Mouse (Mus musculus): ENCODE measurements at regions not wholly inside any gene's neighbourhood (a gene's known extent, or its start where the extent isn't known, plus 50 kb on each side); places are given as distances from the start of the nearest gene placed in this dataset.

GRCm38 (mm10) chr3:40070137-40070667 lies 460.9 kb upstream of the Intu start:
- no peak for DNase-seq (ENCODE audit: low spot score in 2 of 2)

GRCm38 (mm10) chr3:40076824-40077223 lies 454.3 kb upstream of the Intu start:
- DNase-seq (ENCODE audit: low spot score in 2 of 2), result no peak

GRCm38 (mm10) chr3:40085116-40085515 lies 446.0 kb upstream of the Intu start:
- no peak for DNase-seq (ENCODE audit: low spot score in 2 of 2)

GRCm38 (mm10) chr3:40091773-40092343 lies 439.2 kb upstream of the Intu start:
- DNase-seq (ENCODE audit: low spot score in 2 of 2), result no peak

- DNase-seq (ENCODE audit: low spot score in 2 of 2), result no peak
These were observed 438.2 kb upstream of the Intu start for GRCm38 (mm10) chr3:40092765-40093368.

- no peak for DNase-seq (ENCODE audit: low spot score in 2 of 2)
These were observed 437.0 kb upstream of the Intu start for GRCm38 (mm10) chr3:40094040-40094439.

- no peak for DNase-seq (ENCODE audit: low spot score in 2 of 2)
These were observed 436.4 kb upstream of the Intu start for GRCm38 (mm10) chr3:40094701-40095100.

- no peak for DNase-seq (ENCODE audit: low spot score in 2 of 2)
These were observed 428.4 kb upstream of the Intu start for GRCm38 (mm10) chr3:40102698-40103097.

GRCm38 (mm10) chr3:40114811-40115210 lies 416.3 kb upstream of the Intu start:
- DNase-seq (ENCODE audit: low spot score in 2 of 2), result no peak

- no peak for DNase-seq (ENCODE audit: low spot score in 2 of 2)
These were observed 412.5 kb upstream of the Intu start for GRCm38 (mm10) chr3:40118551-40118950.

- no peak for DNase-seq (ENCODE audit: low spot score in 2 of 2)
These were observed 411.6 kb upstream of the Intu start for GRCm38 (mm10) chr3:40119462-40119861.

- peak in 1 of 2 experiments; percentile 12 for DNase-seq (ENCODE audit: low spot score in 2 of 2)
These were observed 410.7 kb upstream of the Intu start for GRCm38 (mm10) chr3:40120298-40120875.

- DNase-seq (ENCODE audit: low spot score in 2 of 2), result no peak
These were observed 407.4 kb upstream of the Intu start for GRCm38 (mm10) chr3:40123558-40124236.

- no peak for DNase-seq (ENCODE audit: low spot score in 2 of 2)
These were observed 404.2 kb upstream of the Intu start for GRCm38 (mm10) chr3:40126903-40127302.

GRCm38 (mm10) chr3:40130858-40131584 lies 400.1 kb upstream of the Intu start:
- no peak for DNase-seq (ENCODE audit: low spot score in 2 of 2)

GRCm38 (mm10) chr3:40138671-40139070 lies 392.4 kb upstream of the Intu start:
- no peak for DNase-seq (ENCODE audit: low spot score in 2 of 2)

- DNase-seq (ENCODE audit: low spot score in 2 of 2), result no peak
These were observed 388.9 kb upstream of the Intu start for GRCm38 (mm10) chr3:40142229-40142628.

GRCm38 (mm10) chr3:40158631-40159030 lies 372.5 kb upstream of the Intu start:
- DNase-seq (ENCODE audit: low spot score in 2 of 2), result no peak

- DNase-seq (ENCODE audit: low spot score in 2 of 2), result no peak
These were observed 371.4 kb upstream of the Intu start for GRCm38 (mm10) chr3:40159591-40160145.

GRCm38 (mm10) chr3:40164181-40164580 lies 366.9 kb upstream of the Intu start:
- DNase-seq (ENCODE audit: low spot score in 2 of 2), result no peak

GRCm38 (mm10) chr3:40167970-40168626 lies 363.0 kb upstream of the Intu start:
- no peak for DNase-seq (ENCODE audit: low spot score in 2 of 2)

All from spleen, postnatal 10 days (tissue).